Mouse (Mus musculus) gastrocnemius, postnatal 10 days (tissue): ENCODE data around the gene Lzts2. TPM values are rescaled to one million over a fixed set of nuclear protein-coding genes. Genes with fewer than 3 reads are reported as not detected.

Source experiments
- DNase-seq: peaks from one replicate; pipeline ENCODE4 v3.0.0; 2021; ENCODE audit warnings: mixed read lengths
- total RNA-seq, 2 experiments: library from RNA; stranded (reverse); gene quantifications; 2 replicates each; pipeline ENCODE4 v1.2.3; 2021

Lzts2 gene
- total RNA-seq, 2 experiments from 2014 or later, result 35.4 to 43.4 TPM

DNA sequence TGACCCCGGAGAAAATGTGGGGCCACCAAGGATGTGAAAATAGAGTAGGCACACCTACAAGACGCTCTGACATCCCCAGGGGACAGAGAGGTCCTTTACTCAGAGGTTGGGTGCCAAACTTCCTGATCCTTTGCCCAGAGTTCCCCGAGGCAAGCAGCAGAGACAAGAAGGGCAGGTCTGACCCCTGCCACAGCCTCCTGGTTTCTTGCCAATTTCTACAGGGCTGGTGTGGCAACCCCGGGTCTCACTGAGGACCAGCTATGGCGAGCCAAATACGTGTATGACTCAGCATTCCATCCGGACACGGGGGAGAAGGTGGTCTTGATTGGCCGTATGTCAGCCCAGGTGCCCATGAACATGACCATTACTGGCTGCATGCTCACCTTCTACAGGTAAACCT is 35.3 kb downstream of the Lzts2 start:
- no peak for DNase-seq

DNA sequence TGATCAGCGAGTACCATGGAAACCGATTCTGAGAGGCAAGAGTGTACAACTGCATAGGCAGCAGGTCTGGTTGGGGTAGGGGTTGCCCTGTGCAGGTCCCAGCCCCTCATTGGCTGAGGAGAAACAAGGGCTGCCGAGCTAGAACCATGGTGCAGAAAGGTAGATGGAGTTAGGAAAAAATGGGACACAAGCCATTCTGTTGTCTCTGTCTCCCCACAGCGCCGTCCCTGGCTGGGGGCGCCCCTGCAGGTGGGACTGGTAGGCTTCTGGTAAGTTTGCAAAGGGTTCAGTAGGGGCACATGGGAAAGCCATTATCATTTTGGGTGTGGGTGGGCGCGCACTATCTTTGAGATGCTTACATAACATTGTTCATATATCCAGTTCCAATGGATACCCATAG is 39.2 kb downstream of the Lzts2 start:
- no peak for DNase-seq

DNA sequence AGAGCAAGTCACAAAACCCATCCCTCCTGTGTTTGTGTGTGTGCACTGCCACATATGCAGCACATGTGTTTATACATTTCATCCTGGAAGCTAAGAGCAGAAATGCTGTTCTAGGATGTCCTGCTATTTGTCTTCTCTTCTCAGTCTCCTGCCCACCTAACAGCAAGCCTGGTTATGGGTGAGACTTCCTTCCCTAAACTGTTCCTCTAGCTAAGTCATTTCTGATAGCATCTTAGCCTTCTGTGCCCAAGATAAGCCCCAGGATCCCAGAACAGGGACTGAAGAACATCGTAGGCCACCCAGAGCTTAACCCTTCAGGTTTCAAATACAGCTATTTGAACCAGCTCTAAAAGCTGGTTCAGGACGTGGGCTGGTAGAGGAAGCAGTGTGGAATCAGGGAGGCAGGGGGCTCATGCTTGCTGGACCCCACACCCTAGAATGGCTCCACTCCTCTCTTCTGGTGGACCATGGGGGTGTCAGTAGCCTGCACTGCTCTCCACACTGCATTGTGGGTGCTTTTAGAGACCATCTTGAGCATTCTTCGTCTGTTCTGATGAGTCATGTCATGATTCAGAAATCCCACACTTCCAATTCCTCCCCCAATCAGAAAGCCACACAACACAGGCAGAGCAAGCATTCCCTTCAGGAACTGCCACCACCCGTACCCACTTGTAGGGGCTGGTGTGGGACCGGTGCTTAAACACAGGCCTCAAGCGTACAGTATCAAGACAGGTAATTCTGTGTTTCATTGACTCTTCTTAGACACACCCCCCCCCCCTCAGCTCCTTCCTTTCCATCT is 40.9 kb downstream of the Lzts2 start:
- DNase-seq, result no peak

DNA sequence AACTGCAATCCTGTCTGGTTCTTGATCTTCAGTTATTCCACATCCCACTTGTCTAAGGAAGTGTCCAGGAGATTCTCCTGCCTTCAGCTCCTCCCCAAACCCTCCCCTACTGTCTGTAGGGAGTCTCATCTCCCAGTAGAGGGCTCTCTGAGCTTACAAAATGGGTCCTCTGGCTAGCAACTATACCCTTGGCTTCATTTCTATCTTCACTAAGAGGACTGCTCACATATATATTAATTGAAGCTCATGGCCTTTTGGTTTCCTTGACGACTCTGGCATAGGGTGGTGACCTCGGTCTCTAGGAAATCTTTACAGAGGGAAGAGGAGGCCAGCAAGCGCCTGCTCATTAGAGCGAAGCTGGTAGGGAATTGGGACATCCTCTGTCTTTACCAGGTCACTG is 42.1 kb downstream of the Lzts2 start:
- no peak for DNase-seq

DNA sequence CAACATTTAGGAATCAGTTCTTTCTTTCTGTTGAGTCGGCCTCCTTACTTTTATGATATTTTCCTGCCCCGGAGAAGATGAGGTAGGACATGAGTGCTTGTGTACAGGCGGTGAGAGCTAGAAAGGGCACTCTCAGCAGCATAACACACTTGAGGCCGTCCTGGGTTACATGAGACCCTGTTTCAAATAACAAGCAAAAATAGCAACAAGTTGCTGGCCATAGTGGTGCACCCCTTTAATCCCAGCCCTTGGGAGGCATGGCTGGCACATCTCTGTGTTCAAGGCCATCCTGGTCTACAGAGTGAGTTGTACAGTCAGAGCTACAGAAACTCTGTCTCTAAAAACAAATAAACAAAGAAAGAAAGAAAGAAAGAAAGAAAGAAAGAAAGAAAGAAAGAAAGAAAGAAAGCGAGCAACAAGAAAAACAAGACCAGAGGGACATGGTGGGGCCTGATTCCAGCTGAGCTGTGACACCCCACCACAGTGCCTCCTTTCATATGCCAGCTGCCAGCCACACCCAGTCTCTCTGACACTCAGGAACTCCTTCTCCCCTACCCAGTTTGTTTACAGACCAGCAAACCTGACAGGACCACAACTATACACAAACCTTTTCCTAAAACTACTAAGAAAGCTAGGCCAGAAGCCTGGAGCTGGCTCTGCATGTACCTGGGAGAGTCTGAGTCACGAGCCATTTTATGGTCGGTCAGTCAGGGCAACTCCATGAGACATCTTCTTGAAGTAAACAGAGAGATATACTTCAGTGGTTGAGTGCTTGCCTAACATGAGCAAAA is 42.9 kb downstream of the Lzts2 start:
- DNase-seq, result no peak

DNA sequence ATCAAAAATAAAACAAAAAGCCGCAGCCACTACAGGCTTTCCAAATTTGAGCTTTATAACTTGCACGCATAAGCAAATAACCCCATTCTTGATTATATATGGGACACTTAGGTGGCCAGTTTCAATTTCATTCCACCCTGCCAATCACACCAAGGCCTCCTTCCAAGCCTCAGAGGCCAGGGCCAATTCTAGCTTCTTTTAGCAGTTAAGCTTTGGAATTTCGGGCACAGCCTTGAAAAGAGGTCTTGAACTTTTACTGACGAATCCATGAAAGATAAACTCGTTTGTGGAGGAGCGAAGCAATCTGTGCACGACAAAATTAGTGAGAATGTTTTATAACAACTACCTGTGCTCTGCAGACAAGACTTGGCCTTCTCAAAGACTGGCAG is 43.5 kb downstream of the Lzts2 start:
- no peak for DNase-seq

DNA sequence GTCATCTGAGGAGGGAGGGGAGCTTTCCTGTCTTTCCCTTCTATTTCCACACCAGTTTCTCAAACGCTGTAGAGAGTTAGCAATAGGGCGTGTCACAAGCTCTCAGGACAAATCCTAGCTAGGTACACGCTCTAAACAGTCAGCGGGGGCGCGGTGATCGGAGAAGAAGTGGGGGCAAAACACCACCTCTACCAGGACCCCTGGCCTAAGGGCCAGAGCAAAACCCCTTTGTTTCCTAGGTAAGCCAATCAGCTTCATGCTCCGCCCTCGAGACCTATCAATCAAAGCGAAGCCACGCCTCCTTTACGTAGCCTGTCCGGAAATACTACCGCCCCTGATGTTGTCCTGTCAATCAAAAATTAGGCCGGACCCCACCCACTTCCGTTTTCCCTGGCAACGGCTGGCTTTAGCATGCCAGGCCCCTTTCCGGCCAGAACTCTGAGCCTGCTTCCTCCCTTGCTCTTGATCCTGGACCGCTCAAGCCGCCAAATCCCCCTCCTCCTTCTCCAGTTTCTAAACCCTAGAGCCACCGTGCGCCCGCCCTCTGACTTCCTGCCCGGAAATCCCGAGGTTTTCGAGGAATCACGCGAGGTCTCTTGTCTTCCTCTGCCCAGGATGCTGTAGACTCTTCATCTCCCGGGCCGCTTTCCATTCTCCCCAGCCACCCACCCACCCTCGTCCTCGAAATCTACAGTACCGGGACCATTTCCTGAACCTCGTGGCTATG is 44.1 kb downstream of the Lzts2 start:
- DNase-seq, result peak; percentile 87

DNA sequence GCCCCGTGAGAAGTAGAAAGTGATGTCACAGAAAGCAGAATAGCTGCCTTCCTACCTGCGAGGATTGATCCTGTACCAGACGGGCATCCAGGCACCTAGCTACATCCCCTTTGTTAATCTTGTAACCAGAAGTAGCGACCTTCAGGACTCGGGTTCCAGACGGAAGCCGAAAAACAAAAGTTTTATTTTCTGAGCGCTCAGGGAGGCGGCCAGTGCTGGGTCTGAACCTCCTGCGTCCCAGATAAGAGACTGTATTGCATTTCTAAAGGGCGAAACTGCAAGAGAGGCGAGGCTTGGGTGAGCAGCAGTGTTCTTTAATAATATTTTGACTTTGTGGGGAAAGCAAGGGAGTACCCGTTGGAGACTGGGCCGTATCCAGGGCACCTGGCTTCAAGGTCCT is 44.6 kb downstream of the Lzts2 start:
- DNase-seq, result no peak

DNA sequence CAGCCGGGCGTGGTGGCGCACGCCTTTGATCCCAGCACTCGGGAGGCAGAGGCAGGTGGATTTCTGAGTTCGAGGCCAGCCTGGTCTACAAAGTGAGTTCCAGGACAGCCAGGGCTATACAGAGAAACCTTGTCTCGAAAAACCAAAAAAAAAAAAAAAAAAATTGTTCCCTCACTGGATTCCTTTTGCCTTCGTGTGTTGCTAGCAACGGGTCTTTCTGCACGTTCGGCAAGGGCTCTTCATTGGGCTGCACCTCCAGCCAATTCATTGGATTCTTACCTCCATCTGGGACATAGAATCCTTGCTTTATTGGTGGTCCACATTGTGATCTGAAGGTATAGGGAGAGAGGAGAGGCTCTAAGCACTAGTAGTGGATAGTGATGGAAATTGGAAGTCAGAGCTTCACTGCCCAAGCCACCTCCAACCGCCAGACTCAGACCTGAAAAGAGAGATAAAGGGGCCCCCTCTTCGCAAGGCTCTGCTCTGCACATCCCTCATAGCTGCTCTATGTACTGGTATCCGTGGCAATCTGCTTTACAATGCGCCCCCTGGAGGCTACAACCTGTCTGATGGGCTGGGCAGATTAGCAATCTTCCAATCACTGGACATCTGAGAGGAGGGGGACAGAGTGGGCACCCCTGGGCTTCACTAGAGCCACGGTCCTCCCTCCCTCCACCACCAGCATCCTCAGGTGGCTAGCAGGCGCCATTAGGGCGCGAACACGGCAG is 49.5 kb downstream of the Lzts2 start:
- peak; percentile 51 for DNase-seq

DNA sequence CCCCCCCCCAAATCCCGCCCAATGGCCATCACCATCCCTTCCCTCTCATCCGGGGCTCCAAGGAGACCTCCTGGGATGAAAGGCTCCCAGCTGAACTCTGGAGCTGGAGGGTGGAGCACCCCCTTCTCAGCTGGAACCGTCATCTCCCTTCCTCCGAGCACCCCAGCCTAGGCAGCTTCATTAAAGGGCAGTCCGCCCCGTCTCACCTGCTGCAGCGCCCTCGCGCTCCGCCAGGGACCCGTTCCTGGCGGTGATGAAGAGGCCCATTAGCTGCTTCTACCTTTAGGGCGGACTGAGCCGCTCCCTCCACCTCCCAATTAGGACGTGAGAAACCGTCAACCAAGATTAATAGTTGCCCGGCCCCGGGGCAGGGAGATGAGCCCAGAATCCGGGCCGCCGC is 51.0 kb downstream of the Lzts2 start:
- DNase-seq, result no peak

DNA sequence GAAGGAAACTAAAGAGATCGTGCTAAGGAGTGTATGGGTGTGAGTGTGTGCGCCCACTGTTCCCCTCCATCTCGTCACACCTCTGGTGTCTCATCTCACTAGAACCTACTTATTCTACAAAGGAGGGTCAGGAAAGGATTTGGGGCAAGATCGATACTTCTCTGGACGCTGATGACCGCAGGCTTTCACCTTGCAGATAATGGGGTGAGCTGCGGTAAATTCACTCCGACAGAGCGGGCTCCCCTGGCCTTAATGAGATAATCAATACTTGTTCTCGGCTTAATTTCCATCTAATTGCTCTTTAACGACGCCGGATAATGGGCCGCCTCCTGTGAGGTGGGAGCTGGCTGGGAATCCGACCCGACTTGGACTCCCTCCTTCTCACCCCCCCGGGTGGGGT is 53.0 kb downstream of the Lzts2 start:
- DNase-seq, result no peak

DNA sequence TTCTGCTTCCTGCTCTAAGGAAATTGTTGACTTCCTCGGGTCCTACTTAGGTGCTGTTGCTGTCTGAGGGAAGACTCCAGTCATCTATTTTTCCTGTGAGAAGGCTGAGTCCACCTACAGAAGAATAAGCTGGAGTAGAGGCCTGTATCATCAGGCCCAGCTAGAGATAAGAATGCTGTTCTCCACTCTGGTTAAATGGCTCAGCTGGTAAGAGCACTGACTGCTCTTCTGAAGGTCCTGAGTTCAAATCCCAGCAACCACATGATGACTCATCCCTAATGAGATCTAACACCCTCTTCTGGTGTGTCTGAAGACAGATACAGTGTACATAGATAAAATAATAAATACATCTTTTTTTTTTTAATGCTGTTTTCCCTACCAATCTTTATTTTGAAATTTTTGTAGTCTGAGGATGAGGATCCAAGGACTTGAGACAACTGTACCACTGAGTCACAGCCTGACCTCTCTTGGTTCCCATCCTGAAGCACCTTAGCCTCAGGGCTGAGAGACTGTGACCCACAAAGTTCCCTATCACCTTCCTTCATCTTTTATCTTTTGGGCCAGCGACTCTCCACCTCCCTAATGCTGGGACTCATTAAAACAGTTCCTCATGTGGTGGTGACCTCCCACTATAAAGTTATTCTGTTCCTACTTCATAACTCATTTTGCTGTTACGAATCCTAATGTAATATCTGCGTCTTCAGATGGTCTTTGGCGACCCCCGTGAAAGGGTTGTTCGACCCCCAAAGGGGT is 53.7 kb downstream of the Lzts2 start:
- no peak for DNase-seq

DNA sequence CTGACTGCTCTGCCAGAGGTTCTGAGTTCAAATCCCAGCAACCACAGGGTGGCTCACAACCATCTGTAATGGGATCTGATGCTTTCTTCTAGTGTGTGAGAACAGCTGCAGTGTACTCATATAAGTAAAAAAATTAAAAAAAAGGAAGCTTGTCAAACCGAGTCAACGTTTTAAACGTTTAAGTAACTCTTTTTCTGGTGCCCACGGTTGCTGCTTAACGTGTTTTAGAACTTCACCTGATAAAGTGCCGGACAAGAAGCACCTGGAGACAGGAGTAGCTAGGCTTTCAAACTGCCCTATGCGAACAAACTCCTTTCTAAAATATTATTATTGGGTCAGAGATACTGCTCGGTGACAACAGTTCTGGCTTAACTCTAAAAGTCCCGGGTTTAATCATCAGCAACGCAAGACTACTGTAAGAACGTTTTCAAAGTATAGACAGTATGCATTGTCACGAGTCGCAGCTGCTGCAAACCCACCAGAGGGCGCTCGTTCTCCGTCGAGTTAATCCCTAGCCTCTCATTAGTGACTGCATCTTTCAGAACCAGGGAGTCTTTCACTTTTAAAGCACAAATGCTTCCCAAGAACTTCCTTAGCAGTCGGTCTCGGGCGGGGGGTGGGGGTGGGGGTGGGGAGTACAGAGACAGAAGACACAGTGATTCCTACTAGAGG is 59.8 kb downstream of the Lzts2 start:
- peak; percentile 91 for DNase-seq

DNA sequence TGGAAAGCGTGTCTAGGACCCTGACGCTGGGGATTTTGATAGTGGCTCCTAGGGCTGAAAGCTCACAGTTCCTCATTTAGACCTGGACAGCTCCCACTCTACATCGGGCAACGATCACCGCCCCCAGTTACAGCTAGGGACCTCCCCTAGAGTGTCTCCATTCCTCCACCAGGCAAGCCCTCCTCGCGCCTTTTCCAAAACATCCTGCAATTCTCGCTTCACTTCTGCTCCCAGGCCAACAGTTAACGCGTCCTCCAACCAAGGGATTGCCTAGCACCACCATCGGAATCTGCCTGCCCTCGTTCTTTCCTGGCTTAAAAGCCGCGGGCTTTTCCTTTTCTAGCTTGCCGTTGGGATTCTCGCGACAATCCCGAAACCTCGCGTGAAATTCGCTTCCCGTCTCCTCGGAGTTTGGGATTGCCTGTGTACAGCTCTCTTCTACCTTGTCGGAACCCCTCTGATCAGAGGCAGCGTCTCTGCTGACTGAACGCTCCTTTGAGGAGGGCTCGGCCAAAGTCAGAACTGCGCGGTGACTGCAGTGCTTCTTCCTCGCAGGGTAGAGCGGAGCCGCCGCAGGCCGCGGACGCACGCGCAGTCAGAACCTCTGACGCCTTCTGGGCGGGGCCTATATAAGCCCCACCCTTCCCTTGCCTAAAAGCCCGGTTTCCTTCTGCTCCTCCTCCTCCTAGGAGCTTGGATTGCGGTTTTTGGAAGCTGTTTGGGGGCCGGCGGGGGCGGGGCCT is 60.5 kb downstream of the Lzts2 start, which contains the start of gene Kazald1:
Gene Kazald1 (plus strand): TSS at position 662 of the 743 bp plus-strand sequence.
- peak; percentile 95 for DNase-seq

DNA sequence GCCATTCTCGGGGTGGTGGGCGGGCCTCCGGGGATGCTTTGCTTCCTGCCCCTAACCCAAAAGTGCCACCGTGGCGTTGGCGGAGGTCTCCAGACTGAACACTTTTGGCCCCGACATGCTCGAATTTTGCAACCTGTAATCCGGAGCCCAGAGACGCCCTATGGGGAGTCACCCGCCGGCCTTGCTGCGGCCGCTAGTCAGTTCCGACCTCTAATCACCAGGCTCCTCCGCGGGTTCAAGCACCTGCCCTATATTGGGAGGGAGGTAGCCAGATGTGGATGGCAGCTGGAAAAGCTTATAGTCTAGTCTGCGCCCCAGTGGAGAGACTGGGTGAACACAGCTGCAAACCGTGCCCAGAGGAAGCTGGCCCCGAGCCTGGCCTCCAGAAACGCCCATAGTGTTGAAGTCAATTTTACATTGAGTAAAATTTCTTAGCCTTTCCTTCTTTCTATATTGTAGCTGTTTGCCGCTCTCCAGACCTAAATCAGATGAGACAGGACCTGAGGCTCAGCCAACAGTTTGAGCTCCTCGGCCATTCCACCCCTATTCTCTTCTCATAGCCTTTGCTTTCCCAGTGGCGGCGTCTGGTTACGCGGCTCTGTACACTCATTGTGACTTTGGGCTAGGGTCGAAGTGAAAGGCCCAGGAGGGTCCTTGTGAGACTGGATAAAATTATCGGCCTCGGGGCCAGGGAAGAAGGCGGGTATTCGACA is 61.3 kb downstream of the Lzts2 start:
- no peak for DNase-seq

DNA sequence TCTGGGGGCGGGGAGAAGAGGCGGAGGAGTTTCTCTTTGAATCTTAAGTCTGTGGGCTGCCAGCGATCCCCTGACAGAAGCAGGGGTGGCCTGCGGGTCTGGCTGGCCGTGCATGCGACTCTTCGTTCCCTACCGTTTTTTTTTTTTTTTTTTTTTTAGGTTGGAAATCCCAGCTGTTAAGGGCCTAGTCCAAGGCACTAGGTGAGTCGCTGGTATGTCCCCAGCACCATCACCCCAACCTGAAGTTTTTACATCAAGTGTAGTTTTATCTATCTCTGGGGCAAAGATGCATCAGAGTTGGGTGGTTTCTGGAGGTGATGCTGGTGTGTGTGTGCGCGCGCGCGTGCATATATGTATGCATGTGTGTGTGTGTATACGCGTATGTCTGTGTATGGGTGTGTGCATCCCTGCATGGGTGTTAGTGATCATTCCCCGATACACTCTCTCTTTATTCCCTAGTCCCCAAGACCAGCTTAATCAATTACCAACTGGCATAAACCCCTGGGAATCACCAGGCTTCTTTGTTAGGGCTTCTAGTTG is 61.9 kb downstream of the Lzts2 start:
- DNase-seq, result no peak
